ENCODE assay signal across 19 mouse cellular contexts in the genomic region with DNA sequence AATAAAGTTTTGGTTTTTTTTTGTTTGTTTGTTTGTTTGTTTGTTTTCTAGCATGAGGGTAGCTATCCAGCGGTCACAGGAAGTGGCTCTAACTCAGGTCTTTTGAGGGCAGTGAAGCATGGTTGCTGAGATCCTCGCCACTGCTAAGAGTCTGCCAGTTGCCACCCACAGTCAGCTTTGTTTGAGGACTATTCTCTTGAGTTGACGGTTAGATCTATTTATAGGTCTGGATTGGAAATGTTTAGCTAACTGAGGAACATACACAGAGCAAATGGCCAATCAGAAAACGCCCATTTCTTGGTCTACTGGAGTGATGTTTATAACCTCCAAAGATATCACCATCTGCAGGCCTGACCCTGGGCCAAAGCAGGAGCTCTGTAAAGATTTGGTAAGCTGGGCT.
"Had no signal": no experiment of that assay in that cellular context is flagged by ENCODE, and none has a peak within 500 bp of the region (broad histone marks: within the 10 kb centered on the region; RNA-seq: fewer than 3 reads in every experiment).

No protein-coding gene starts in this region.

- H3K4me3 ChIP-seq: liver, embryonic 15.5 days; lung, embryonic 15.5 days; megakaryocyte, embryonic 14.5 days; midbrain, embryonic 13.5 days; midbrain, embryonic 15.5 days; neural tube, embryonic 12.5 days had no signal

- H3K4me1 ChIP-seq: liver, embryonic 15.5 days had no signal

- DNase-seq: liver, postnatal 0 days; lung, postnatal 14 days; lung, postnatal 36 days; retina, postnatal 1 day; right cerebral cortex, adult 18-20 months; right cerebral cortex, postnatal 25 days; right cerebral cortex, postnatal 4 days; spleen, adult 18-20 months; thymus, adult 2 months; thymus, postnatal 25 days; thymus, postnatal 4 days had no signal

- H3K27me3 ChIP-seq: lung, embryonic 15.5 days; neural tube, embryonic 12.5 days had no signal

- H3K4me2 ChIP-seq: liver, embryonic 15.5 days; lung, embryonic 15.5 days; midbrain, embryonic 11.5 days; midbrain, embryonic 13.5 days; midbrain, embryonic 15.5 days; neural tube, embryonic 12.5 days had no signal

- H3K9ac ChIP-seq: liver, embryonic 15.5 days; liver, postnatal 0 days; lung, embryonic 15.5 days; midbrain, embryonic 13.5 days; midbrain, embryonic 15.5 days; neural tube, embryonic 12.5 days had no signal

- H3K9me3 ChIP-seq: liver, embryonic 15.5 days; lung, embryonic 15.5 days; megakaryocyte, embryonic 14.5 days; midbrain, embryonic 13.5 days; midbrain, embryonic 15.5 days; neural tube, embryonic 12.5 days had no signal

- H3K36me3 ChIP-seq: liver, embryonic 15.5 days; lung, embryonic 15.5 days; midbrain, embryonic 13.5 days; midbrain, embryonic 15.5 days; neural tube, embryonic 12.5 days had no signal

- H3K27ac ChIP-seq: liver, embryonic 15.5 days; lung, embryonic 15.5 days; macrophage; midbrain, embryonic 13.5 days; midbrain, embryonic 15.5 days; neural tube, embryonic 12.5 days had no signal

- ATAC-seq: liver, postnatal 0 days; midbrain, embryonic 13.5 days; midbrain, embryonic 15.5 days had no signal
